Mouse (Mus musculus) layer of hippocampus, adult 11-12 months (tissue): Measurements from ENCODE around the gene Zfp346.

Experiments used
- DNase-seq: peaks from one replicate; pipeline ENCODE4 v3.0.0; 2022; ENCODE audit warnings: low spot score

Zfp346 gene

GRCm38 (mm10) chr13:55152621-55153415 is 47.7 kb downstream of the Zfp346 start, which contains the start of gene Fgfr4:
Gene Fgfr4, plus strand, starts transcription at chr13:55152640.
- no peak for DNase-seq

DNA sequence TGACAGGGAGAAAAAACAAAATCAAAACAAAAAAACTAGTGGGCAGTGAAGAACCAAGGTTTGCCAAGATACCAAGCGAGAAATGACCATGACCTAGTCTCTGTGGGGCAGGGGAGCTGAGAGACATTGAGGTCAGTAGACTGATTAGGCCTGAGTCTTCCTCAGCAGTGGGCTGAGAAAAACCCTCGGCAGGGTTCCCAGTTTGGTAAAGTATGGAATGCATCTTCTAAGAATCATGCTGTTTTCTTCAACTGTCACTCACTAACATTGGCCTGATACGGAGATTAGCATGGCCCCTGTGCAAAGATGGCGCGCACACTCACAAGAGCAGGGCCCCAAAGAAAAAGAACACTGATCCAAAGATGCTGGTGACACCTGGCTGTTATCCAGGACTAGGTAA is 48.8 kb downstream of the Zfp346 start:
- no peak for DNase-seq

- DNase-seq = no peak
These were observed 57.3 kb downstream of the Zfp346 start for GRCm38 (mm10) chr13:55162365-55162764.

DNA sequence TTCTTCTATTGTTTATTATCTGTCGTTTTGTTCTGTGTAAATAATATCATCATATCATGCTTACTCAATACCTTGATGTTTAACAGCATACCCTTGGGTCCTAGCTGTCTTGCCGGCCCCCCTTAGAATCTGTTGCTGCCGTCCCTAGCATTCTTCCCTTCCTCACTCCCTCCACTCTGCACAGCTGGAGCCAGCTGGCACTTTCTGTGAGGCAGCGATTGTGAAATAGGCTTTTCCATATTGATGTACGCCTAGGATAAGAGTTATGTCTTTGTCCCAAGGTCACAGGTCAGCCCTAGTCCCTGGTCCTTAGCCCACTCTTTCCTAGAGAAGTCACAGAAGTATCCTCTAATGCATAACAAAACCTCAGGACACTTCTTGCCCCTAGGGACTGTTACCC is 58.4 kb downstream of the Zfp346 start:
- no peak for DNase-seq

- no peak for DNase-seq
These were observed 60.8 kb downstream of the Zfp346 start for GRCm38 (mm10) chr13:55165831-55166339.

GRCm38 (mm10) chr13:55166806-55167725 is 62.0 kb downstream of the Zfp346 start:
- no peak for DNase-seq

DNA sequence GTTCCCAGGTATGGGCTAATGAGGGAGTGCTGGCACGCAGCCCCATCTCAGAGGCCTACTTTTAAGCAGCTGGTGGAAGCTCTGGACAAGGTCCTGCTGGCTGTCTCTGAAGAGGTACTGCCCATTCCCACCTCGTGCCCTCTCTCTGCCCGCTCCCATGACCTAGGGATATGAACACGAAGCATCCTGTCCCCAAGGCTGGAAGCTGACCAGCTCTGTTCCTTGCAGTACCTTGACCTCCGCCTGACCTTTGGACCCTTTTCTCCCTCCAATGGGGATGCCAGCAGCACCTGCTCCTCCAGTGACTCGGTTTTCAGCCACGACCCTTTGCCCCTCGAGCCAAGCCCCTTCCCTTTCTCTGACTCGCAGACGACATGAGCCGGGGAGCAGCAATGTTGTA is 62.7 kb downstream of the Zfp346 start:
- no peak for DNase-seq

- DNase-seq = no peak
These were observed 63.1 kb downstream of the Zfp346 start for GRCm38 (mm10) chr13:55168255-55168654.

DNA sequence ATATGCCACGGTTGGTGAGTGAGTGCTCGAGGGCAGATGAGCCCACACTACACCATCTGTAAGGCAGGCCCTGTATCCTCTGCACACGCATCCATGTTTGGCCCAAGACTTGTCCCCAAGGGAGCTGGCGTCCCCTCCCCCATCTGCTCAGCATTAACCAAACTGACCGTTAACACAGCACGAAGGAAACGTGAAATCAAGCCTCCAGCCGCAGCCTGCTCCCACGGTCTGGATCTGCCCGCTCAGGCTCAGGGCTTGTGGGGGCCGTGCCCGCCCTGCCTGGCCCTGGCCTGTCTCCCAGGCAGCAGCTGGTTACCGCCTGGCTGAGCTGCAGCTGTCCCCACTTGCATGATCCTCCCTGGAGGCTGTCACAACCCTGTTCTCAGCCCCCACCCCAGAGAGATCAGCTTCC is 63.9 kb downstream of the Zfp346 start:
- peak; percentile 66 for DNase-seq

GRCm38 (mm10) chr13:55171517-55172335 is 66.6 kb downstream of the Zfp346 start:
- peak; percentile 66 for DNase-seq

GRCm38 (mm10) chr13:55172336-55172770 is 67.2 kb downstream of the Zfp346 start:
- DNase-seq = no peak

GRCm38 (mm10) chr13:55174347-55174746 is 69.2 kb downstream of the Zfp346 start:
- DNase-seq = no peak

- DNase-seq = no peak
These were observed 71.2 kb downstream of the Zfp346 start for GRCm38 (mm10) chr13:55176265-55176664.

DNA sequence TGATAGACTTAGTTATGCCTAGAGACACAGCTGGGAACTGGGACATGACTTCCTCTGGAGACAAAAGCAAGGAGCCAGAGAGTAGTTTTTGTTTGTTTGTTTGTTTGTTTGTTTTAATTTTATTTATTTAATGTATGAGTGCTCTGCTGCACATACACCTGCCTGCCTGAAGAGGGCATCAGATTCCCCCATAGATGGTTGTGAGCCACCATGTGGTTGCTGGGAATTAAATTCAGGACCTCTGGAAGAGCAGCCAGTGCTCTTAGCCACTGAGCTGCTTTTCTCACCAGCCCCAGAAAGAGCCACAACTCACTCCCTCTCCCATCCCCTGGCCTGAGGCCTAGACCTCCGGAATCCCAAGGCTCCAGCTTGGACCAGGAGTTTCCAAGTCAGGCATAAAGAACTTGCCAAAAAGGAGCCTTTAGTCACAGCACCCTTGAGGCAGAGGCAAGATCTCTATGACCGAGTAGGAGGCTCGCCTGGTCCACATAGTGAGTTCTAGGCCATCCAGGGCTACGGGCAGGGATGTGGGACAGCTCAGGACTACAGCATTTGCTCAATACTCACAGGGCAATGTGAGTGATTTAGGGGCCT is 72.9 kb downstream of the Zfp346 start:
- DNase-seq = no peak

- DNase-seq = peak; percentile 83
These were observed 73.4 kb downstream of the Zfp346 start for GRCm38 (mm10) chr13:55178556-55178955.

- no peak for DNase-seq
These were observed 74.5 kb downstream of the Zfp346 start for GRCm38 (mm10) chr13:55179591-55179990.

- no peak for DNase-seq
These were observed 76.7 kb downstream of the Zfp346 start for GRCm38 (mm10) chr13:55181786-55182172.

DNA sequence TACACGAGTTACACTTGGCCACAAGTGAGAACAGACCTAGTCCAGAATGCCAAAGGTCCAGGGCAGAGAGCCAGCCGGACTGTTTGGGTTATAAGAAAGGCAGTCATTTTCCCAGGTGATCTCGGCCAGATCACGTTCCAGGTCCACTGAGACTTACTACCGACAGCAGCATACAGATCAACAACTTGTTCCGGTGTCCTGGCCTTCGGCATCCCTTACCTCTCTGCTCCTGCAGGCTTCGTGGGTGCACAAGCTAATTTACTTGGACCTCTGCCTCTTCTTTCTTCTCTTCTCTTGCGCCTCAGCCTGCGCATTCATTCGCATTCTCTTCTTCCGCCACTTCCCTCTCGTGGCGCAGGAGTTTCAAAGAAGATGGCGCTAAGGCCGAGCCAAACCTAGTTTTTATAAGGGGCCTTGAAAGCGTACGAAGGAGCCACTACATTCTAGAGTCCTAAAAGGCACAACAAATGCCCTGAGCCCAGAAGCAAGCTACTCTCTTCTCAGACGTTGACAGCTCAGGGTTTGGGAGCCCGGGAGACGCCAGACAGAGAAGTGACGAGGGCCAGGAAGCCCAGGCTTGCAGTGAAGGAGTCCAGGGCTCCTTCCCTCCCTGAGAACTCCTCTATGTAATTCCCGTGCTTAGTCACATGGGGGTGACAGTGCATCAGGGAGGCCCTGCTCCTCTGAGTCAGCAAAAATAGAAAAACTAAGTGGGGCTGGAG is 77.2 kb downstream of the Zfp346 start:
- DNase-seq = peak; percentile 70

- no peak for DNase-seq
These were observed 78.3 kb downstream of the Zfp346 start for GRCm38 (mm10) chr13:55183382-55183781.
